Mouse (Mus musculus): ENCODE data around the gene Lancl2.

Lancl2 gene

DNA sequence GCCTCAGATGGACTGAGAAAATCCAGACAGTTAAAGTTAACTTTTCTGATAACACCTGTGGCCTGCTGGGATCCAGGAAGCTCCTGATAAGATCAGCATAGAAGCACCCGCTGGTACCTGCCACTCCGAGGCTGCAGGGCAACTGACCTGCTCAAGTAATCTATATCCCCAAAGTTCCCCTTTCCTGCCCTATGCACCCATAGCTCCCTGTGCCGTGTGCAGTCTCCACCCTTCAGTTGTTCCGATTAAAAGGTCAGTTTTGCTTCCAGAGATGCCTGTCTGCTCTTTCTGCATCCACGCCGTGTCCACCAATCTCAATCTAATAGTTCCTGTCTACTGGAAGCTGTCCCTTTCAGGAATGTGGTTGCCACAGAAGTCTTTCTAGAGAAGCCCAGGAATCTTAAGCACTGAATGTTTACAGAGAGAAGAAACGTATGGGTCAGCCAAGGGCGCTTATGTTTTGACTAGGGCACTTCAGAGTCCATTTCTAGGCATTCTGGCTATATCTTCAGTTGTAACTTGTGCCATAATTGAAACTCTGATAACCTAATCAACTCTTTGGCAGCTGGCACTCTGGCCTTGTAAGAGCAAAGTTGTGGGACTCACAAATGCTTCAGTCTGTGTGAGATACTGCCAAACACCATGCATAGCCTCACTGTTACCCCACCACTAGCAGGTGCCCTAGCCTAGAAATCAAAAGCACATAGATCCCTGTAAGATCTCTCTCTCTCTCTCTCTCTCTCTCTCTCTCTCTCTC is 65.0 kb downstream of the Lancl2 start:
- in situ Hi-C loops (cut with MboI, MseI): no loop called here

DNA sequence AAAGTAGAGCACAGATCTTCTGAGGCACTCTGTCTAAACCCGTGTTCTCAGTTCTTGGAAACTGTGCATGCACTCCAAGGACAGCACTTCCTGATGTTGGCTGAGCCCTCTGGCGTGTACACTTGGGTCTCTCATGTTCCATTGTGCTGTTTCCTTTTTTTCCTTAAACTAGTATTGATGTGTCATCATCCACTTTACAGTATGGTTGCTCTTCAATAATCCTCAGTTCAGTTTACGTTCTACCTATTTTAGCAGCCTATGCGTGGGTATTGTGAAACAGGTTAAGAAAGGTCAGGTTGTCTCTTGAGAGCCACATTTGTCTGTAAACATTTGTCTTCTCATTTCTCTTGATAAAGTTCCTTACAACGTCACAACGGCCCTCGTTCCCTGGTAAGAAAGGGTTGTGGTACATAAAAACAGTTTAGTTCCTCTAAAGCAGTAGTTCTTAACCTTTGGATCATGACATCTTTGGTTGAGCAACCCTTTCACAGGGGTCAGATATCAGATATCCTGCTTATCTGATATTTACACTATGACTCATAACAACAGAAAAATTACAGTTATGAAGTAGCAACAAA is 66.7 kb downstream of the Lancl2 start:
- in situ Hi-C loops (cut with MboI, MseI): no loop called here

GRCm38 (mm10) chr6:57770467-57771190 is 68.3 kb downstream of the Lancl2 start:
- in situ Hi-C loops (cut with MboI, MseI): no loop called here

DNA sequence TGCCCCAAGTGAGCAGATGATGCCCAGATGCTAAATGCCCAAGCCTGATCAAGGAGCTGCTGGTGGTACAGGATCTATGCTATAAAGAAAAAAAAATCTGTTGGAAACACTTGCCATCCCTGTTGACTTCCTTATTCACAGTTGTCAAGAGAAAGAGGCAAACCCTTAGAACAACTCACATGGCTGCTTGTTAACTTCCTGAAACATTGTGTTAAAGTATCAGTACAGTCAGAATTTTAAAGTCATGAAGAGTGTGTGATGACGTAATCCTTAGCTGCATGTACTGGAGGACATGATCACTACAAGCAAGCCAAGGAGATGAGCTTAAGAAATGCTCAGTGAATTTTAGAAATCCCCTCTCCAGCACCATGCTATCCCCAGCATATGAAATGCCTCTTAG is 71.5 kb downstream of the Lancl2 start:
- in situ Hi-C loops (cut with MboI, MseI): no loop called here

DNA sequence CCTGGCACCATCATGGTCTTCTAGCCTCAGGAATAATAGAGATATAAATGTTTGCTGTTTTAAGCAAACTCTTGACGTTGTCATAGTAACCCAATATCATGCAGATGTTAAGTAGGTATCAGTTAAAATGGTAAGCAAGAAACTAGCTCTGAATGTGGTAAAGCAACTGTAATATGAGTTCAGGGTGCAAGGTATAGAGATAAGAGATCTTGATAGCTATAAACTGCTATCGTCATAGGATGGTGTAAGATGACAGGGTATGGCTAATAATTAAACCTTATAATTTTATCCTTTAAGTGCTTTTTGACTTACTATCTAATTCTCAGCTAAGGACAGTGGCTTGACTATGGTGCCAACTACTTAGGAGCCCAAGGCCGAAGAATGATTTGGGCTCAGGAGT is 78.0 kb downstream of the Lancl2 start:
- in situ Hi-C loops (cut with MboI, MseI): no loop called here

DNA sequence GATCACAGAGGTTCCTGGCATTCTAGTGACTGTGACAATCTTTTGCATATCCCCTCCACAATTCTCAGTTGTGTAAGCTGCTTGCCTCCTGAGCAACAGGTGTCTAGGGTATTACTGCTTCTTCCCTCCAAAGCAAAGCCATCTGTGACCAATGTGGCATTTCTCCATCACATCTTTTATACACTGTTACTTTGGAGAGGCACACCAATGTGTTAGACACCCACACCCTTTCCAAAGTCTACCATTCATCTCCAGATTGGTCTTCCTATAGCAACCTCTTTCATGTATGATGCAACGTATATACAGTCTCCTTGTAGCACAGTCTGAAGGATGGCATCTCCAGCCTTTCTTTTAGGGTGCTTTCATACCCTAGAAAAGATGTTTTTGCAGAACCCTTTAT is 80.3 kb downstream of the Lancl2 start:
- in situ Hi-C loops (cut with MboI, MseI): no loop called here

DNA sequence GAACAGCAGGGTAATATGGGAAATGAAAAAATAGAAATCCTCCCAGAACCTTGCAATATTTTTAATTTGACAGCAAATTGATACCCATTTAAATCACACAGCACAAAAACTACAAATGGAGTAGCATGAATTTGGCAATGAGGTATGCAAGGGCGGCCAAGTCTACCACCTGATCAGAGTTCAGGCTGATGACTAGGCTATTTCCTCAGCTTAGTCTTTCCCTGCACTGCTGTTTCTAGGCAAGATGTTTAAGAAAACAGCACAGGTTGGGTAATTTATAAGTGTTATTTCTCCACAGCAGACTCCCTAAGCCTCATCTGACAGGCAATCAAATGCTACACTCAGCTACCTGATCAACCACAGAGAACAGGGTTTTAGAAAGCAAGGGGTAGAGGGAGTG is 81.9 kb downstream of the Lancl2 start:
- in situ Hi-C loops (cut with MboI, MseI): no loop called here

DNA sequence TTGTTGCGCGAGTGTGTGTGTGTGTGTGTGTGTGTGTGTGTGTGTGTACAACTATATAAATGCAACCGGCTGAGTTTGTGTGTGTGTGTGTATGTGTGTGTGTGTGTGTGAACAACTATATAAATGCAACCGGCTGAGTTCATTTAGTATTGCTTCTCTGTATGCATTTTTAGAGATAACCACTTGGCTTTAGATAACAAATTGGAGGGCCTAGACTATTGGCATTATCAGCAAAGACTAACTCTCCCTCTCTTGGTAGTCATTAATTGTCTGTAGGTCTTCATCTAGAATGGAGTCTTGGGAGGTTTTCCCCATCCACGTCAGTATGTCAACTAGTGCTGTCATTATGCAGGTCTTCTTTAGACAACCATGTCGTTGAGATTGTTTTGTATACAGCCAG is 85.0 kb downstream of the Lancl2 start:
- in situ Hi-C loops (cut with MboI, MseI): no loop called here
